Mouse (Mus musculus): ENCODE measurements around the gene Cdhr3. TPM values are rescaled to one million over a fixed set of nuclear protein-coding genes. Genes with fewer than 3 reads are reported as not detected.

The Cdhr3 gene
- polyA plus RNA-seq, 1 experiment from 2014 or later = 0.18 TPM

DNA sequence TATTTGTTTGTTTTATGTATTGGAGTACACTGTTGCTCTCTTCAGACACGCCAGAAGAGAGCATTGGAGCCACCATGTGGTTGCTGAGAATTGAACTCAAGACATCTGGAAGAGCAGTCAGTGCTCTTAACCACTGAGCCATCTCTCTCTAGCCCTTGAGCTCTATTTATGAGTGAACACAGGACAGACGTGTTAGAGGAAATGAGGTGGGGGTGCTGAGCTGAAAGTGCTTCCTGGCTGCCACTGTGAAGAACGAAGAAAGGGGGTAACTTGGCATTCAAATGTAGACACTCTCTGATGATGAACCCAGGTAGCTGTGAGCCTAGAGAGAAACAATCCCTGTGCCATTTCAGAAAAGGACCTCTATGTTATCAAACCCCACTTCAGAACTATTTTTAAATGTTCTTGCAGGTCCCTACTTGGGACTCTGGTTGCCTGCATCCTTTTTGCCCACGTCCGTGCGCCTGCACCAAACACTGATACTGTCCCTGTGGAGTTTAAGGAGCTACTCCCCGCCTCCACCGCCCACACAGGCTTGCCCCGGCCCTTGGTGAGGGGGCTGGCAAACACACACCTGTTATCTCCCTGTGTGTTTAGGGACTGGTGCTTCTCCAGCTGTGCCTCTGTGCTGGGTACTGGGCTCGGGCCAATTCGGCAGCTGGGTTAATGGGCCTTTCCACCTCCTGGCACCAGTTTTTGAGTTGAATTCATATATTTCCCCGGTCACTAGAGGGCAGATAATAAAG lies 58.2 kb downstream of the Cdhr3 start:
- peaks cover 12% of the 10 kb centered on the region for H3K27me3 ChIP-seq (replicated peaks)
- WGBS = 44% methylated on average over 12 of the region's 12 CpGs
- H3K4me2 ChIP-seq = peak overlapping the region; percentile 22
- no peaks in the 10 kb centered on the region for H3K36me3 ChIP-seq
- 0 out of 2 replicates have a peak overlapping the region, but pooled peaks have one; percentile 12 for H3K9ac ChIP-seq
- no peaks in the 10 kb centered on the region for H3K9me3 ChIP-seq (replicated peaks)
- no peak overlapping the region for H3K4me3 ChIP-seq
- no peak for ATAC-seq (ENCODE audit: insufficient number of reproducible peaks, low FRiP score)
- H3K4me1 ChIP-seq (replicated peaks) = peaks cover 22% of the 10 kb centered on the region
- H3K27ac ChIP-seq (ENCODE audit: poor library complexity, severe bottlenecking) = no peak overlapping the region

DNA sequence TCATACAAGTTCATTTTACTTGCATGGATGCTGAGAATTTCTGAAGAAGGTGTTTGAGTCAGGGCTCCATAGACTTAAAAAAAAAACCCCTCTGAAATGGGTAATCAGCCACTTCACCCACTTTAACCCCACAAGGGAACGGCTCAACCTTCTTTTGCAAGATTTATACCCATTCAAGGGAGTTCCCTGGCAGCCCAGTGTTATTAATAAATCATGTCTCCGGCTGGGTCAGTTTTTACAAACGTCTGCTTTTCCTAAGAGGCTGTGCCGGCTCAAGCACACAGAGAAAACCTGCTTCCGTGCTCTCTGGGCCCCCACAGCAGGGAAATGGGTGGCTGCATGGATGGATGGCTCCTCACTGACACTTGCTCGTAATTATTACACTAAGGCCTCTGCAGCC lies 59.5 kb downstream of the Cdhr3 start:
- ATAC-seq (ENCODE audit: insufficient number of reproducible peaks, low FRiP score) = no peak
- no peak overlapping the region for H3K4me2 ChIP-seq
- H3K36me3 ChIP-seq = no peaks in the 10 kb centered on the region
- peaks cover 32% of the 10 kb centered on the region for H3K4me1 ChIP-seq (replicated peaks)
- H3K27me3 ChIP-seq (replicated peaks) = peaks cover 15% of the 10 kb centered on the region
- no peaks in the 10 kb centered on the region for H3K9me3 ChIP-seq (replicated peaks)
- H3K4me3 ChIP-seq = no peak overlapping the region
- no peak overlapping the region for H3K9ac ChIP-seq
- WGBS = 77% methylated on average over 6 of the region's 6 CpGs
- no peak overlapping the region for H3K27ac ChIP-seq (ENCODE audit: poor library complexity, severe bottlenecking)

DNA sequence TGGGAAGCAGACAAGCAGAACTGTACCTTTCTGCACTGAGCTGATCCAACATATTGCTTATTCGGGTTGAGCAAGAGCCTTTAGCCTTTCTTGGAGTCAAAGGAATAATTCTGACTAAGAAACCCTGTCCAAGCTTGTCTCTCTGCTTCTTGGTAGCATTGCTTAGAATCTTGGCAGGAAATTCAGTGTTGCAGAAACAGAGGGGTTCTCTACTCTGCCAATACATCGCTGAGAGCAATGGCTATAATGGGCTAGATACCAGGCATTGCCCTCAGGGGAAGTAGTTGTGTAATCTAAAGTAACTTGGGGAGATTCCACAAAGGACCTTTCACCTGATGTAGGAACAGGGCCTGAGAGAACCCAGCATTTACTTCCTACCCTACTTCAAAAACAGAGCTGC lies 62.1 kb downstream of the Cdhr3 start:
- no peaks in the 10 kb centered on the region for H3K36me3 ChIP-seq
- H3K9me3 ChIP-seq (replicated peaks) = no peaks in the 10 kb centered on the region
- no peak overlapping the region for H3K27ac ChIP-seq (ENCODE audit: poor library complexity, severe bottlenecking)
- H3K9ac ChIP-seq = no peak overlapping the region
- peaks cover 36% of the 10 kb centered on the region for H3K4me1 ChIP-seq (replicated peaks)
- no peak for ATAC-seq (ENCODE audit: insufficient number of reproducible peaks, low FRiP score)
- H3K4me2 ChIP-seq = no peak overlapping the region
- H3K27me3 ChIP-seq (replicated peaks) = peaks cover 6% of the 10 kb centered on the region
- H3K4me3 ChIP-seq = no peak overlapping the region
- WGBS = 88% methylated on average over 2 of the region's 2 CpGs

DNA sequence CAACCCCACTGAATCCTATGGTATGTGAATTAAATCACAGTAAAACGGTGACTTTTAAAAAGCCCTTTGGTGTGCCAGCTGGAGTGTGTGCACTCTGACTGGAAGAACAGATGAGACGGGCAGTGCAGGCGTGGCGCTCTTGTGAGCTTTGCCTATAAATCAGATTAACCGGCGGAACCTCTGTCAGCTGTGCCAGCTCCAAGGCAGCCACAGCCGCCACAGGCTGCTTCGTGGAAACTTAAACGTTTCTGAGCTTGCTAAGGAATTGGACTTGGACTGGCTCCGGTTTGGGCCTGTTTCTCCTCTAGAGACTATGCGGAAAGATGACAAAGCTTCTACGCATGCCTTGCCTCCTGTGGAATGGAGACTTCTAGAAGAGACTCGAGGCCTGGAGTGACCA lies 62.6 kb downstream of the Cdhr3 start:
- Histone ChIP-seq H3K9ac (no peak overlapping the region), H3K4me2 (no peak overlapping the region), H3K27me3 (replicated peaks) (peaks cover 6% of the 10 kb centered on the region), H3K4me1 (replicated peaks) (peaks cover 30% of the 10 kb centered on the region), H3K4me3 (no peak overlapping the region), H3K36me3 (no peaks in the 10 kb centered on the region), H3K27ac (ENCODE audit: poor library complexity, severe bottlenecking) (no peak overlapping the region), H3K9me3 (replicated peaks) (no peaks in the 10 kb centered on the region)
- WGBS = 80% methylated on average over 13 of the region's 13 CpGs
- ATAC-seq (ENCODE audit: insufficient number of reproducible peaks, low FRiP score) = no peak

DNA sequence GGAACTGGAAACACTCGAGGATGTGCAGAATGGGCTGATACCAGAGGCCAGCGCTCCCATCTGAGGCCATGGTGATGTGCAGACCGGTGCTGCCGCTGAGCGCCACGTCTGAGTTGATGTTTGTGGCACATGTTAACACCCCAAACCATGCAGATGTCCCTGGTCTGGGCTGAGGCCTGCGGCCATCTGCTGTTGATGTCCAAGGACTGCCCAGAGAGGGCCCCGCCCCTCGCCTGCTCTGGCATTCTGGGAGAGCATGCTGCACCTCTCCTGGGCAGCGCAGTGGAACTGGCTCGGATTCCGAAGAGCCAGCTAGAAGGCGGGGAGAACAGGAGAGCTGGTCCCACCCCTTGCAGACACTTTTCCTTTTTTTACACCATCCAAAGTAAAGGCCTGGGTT lies 64.0 kb downstream of the Cdhr3 start:
- H3K4me2 ChIP-seq = 0 out of 2 replicates have a peak overlapping the region, but pooled peaks have one; percentile 5

DNA sequence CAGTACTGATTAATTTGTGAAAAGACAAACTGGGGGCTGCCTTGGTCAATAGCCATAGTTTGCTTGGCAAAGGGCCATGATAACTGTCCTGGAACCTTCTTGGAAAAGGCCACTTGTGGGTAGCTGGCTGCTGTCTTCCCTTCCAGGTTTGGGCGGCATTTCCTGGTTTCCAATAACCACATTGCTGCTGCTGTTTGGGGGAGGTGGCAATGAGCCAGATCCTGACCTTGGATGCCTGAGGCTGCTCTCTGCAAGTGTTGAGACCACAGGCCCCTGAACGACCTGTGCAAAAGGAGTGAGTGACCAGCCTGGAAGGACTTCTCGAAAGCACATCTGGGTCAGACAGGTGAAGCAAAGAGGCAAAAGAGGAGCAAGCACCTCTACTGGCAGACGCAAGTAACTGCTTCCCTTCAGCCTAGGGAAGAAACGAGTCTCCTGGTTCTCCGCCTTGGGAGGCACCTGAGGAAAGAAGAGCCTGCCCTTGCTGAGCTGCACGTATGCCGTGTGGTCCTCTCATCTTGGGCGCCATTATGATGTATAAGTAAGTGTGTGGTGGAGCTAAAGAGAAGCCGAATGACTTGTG lies 64.5 kb downstream of the Cdhr3 start:
- no peak for ATAC-seq (ENCODE audit: insufficient number of reproducible peaks, low FRiP score)
- Histone ChIP-seq H3K27ac (ENCODE audit: poor library complexity, severe bottlenecking) (no peak overlapping the region), H3K4me2 (0 out of 2 replicates have a peak overlapping the region, but pooled peaks have one; percentile 5), H3K4me1 (replicated peaks) (peaks cover 21% of the 10 kb centered on the region), H3K9me3 (replicated peaks) (no peaks in the 10 kb centered on the region), H3K27me3 (replicated peaks) (peaks cover 6% of the 10 kb centered on the region), H3K9ac (no peak overlapping the region), H3K4me3 (no peak overlapping the region), H3K36me3 (no peaks in the 10 kb centered on the region)
- WGBS = 49% methylated on average over 10 of the region's 10 CpGs

More for the DNA sequence above, 64.0 kb downstream of the Cdhr3 start:
- WGBS = 48% methylated on average over 13 of the region's 13 CpGs
- Histone ChIP-seq H3K27me3 (replicated peaks) (peaks cover 6% of the 10 kb centered on the region), H3K36me3 (no peaks in the 10 kb centered on the region), H3K4me3 (no peak overlapping the region), H3K9me3 (replicated peaks) (no peaks in the 10 kb centered on the region), H3K27ac (ENCODE audit: poor library complexity, severe bottlenecking) (no peak overlapping the region), H3K9ac (no peak overlapping the region), H3K4me1 (replicated peaks) (peaks cover 21% of the 10 kb centered on the region)
- no peak; the same call in 1 of the 2 replicates for ATAC-seq (ENCODE audit: insufficient number of reproducible peaks, low FRiP score)

DNA sequence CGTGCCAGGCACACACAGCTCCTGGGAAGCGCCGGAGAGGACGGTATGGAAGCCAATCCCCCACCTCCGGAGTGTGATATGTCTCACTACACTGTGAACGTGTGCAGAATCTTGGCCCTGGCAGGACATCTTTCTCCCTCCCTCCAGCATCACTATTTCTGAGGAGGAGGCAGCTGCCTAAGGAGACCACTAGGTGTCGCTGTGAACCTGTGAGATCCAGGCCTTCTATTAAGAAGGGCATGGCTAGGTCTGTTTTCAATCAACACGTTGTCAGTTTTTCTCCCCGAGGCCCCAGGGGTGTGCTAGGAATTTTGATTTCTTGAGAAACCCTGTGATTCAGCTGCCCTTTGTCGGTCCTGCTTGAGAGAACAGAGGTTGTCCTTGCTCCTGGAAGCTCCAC lies 65.6 kb downstream of the Cdhr3 start:
- H3K4me3 ChIP-seq = no peak overlapping the region

DNA sequence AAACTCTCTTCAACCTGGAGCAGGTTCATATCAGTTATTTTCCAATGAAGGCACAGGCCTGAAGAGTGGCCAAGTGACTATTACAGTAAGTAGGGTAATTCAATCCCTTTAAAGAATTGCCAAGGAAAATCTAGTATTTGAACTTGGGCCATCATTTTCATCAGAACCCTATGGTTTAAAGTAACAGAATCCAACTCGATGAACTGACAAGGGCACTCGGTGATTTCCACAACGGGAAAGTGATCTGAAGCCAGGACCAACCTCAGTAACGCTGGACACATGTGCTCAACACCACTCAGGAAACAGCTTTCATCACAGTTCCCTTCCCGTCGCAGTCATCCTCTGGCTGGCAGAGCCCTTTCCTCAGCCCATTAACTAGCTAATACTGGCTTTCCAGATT lies 68.2 kb downstream of the Cdhr3 start:
- no peak for ATAC-seq (ENCODE audit: insufficient number of reproducible peaks, low FRiP score)
- Histone ChIP-seq H3K4me3 (no peak overlapping the region), H3K9ac (no peak overlapping the region), H3K4me2 (no peak overlapping the region), H3K9me3 (replicated peaks) (peaks cover 5% of the 10 kb centered on the region; the same call in 1 of the 2 replicates), H3K36me3 (no peaks in the 10 kb centered on the region), H3K27ac (ENCODE audit: poor library complexity, severe bottlenecking) (no peak overlapping the region), H3K27me3 (replicated peaks) (peaks cover 6% of the 10 kb centered on the region; the same call in 1 of the 2 replicates), H3K4me1 (replicated peaks) (peaks cover 21% of the 10 kb centered on the region)
- WGBS = 48% methylated on average over 6 of the region's 6 CpGs

More for the DNA sequence above, 65.6 kb downstream of the Cdhr3 start:
- ATAC-seq (ENCODE audit: insufficient number of reproducible peaks, low FRiP score) = peak; percentile 70; the same call in 1 of the 2 replicates
- H3K4me2 ChIP-seq = peak overlapping the region; percentile 52
- no peak overlapping the region for H3K27ac ChIP-seq (ENCODE audit: poor library complexity, severe bottlenecking)
- peaks cover 5% of the 10 kb centered on the region; the same call in 1 of the 2 replicates for H3K9me3 ChIP-seq (replicated peaks)
- H3K27me3 ChIP-seq (replicated peaks) = peaks cover 6% of the 10 kb centered on the region
- no peak overlapping the region for H3K9ac ChIP-seq
- H3K36me3 ChIP-seq = no peaks in the 10 kb centered on the region
- 3% methylated on average over 10 of the region's 10 CpGs for WGBS
- H3K4me1 ChIP-seq (replicated peaks) = peaks cover 21% of the 10 kb centered on the region

DNA sequence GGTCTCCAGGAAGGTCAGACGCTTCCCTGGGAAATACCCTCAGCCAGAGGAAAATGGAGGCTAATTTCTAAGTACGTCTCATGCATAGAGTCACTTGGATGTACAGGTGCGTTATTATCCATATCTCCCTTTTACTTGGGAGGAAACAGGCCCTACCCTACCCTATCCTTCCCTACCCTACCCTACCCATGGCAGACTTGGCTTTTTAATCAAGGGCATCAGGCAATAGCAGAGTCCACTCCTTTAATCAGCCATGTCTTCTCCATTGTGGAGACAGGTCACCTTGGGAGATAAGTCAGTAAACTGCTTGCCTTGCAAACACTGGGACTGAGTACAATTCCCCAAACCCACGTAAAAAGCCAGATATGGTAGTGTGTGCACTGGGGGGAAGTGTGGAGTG lies 70.9 kb downstream of the Cdhr3 start:
- Histone ChIP-seq H3K4me1 (replicated peaks) (no peaks in the 10 kb centered on the region), H3K4me2 (no peak overlapping the region), H3K9me3 (replicated peaks) (peaks cover 5% of the 10 kb centered on the region; the same call in 1 of the 2 replicates), H3K36me3 (no peaks in the 10 kb centered on the region), H3K9ac (no peak overlapping the region), H3K4me3 (no peak overlapping the region), H3K27ac (ENCODE audit: poor library complexity, severe bottlenecking) (no peak overlapping the region), H3K27me3 (replicated peaks) (no peaks in the 10 kb centered on the region)
- ATAC-seq (ENCODE audit: insufficient number of reproducible peaks, low FRiP score) = no peak
- WGBS = 89% methylated on average over 4 of the region's 4 CpGs

DNA sequence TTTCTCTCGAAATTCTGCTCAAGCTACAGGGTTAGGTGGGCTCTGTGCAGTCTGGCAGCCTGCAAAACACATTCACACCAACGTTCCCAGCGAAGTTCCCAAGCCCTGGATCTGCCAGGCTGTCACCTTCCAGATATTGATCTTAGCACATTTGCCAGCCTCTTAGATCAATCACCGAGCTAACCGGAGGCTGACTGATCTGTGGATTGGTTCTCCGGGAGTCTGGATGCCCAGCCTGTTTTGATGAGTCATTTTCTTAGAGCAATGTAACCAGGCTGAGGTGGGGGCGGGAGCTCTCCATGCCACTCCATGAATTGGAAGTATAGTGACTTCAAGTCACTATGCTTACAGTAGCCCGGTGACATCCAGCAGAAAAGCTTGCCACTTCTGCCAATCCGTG lies 71.5 kb downstream of the Cdhr3 start:
- no peak overlapping the region for H3K9ac ChIP-seq
- H3K9me3 ChIP-seq (replicated peaks) = peaks cover 5% of the 10 kb centered on the region; the same call in 1 of the 2 replicates
- H3K4me3 ChIP-seq = no peak overlapping the region
- H3K4me2 ChIP-seq = no peak overlapping the region
- H3K27ac ChIP-seq (ENCODE audit: poor library complexity, severe bottlenecking) = no peak overlapping the region
- peaks cover 5% of the 10 kb centered on the region; the same call in 1 of the 2 replicates for H3K27me3 ChIP-seq (replicated peaks)
- H3K36me3 ChIP-seq = no peaks in the 10 kb centered on the region
- no peaks in the 10 kb centered on the region for H3K4me1 ChIP-seq (replicated peaks)
- no peak for ATAC-seq (ENCODE audit: insufficient number of reproducible peaks, low FRiP score)
- WGBS = 72% methylated on average over 9 of the region's 9 CpGs

DNA sequence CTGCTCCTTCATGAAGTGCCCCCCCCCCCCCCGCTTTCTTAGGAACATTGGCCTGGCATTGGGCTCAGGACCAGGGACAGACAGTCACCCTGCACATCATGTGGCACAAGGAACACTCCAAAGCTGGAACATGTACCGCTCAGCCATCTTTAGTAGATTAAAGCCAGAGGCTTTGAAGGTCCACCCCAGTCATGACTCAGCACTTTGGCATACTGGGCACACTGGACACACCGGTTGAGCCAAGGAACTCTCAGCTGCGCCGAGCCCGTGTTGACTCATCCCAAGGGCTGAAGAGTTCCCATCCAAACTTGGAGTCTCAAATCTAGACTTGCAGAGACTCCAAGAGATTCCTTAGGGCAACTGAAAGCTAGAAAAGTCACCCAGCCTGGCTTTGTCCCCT lies 72.7 kb downstream of the Cdhr3 start:
- 73% methylated on average over 6 of the region's 6 CpGs for WGBS
- ATAC-seq (ENCODE audit: insufficient number of reproducible peaks, low FRiP score) = no peak
- no peak overlapping the region for H3K4me2 ChIP-seq
- no peak overlapping the region for H3K27ac ChIP-seq (ENCODE audit: poor library complexity, severe bottlenecking)
- peaks cover 5% of the 10 kb centered on the region; the same call in 1 of the 2 replicates for H3K9me3 ChIP-seq (replicated peaks)
- no peaks in the 10 kb centered on the region for H3K36me3 ChIP-seq
- H3K9ac ChIP-seq = no peak overlapping the region
- H3K4me3 ChIP-seq = no peak overlapping the region
- H3K27me3 ChIP-seq (replicated peaks) = peaks cover 10% of the 10 kb centered on the region; the same call in 1 of the 2 replicates
- no peaks in the 10 kb centered on the region for H3K4me1 ChIP-seq (replicated peaks)
